Mouse (Mus musculus): ENCODE data around the gene Mdga1. TPM values are rescaled to one million over a fixed set of nuclear protein-coding genes. Genes with fewer than 3 reads are reported as not detected.

Mdga1 gene
- polyA plus RNA-seq, 1 experiment from 2014 or later, result 2.0 TPM

DNA sequence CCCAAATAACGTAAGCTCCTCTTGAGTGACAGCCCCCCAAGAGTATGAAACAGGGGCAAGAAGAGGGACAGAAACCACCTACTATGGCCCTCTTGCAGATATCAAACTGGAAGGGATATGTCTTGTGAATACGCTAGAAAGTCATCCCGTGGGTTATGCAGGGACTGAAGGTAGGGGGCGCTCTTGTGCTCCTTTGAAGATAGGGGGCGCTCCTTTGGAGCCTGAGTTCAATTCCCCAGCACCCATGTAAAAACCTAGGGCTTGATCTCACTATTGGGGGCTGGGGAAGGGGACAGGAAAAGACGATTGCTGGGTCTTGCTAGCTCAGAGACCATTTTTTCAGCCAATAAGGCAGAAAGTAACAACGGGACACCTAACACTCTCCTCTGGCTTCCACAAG is 105.4 kb downstream of the Mdga1 start:
- no peak overlapping the region for H3K27ac ChIP-seq
- no peaks in the 10 kb centered on the region for H3K79me2 ChIP-seq (ENCODE audit: inconsistent target)
- 82% methylated on average over 7 of the region's 7 CpGs for WGBS (ENCODE audit: missing documents)
- H3K4me3 ChIP-seq (ENCODE audit: inconsistent target), result no peak overlapping the region
- H3K36me3 ChIP-seq (ENCODE audit: inconsistent target), result no peaks in the 10 kb centered on the region

DNA sequence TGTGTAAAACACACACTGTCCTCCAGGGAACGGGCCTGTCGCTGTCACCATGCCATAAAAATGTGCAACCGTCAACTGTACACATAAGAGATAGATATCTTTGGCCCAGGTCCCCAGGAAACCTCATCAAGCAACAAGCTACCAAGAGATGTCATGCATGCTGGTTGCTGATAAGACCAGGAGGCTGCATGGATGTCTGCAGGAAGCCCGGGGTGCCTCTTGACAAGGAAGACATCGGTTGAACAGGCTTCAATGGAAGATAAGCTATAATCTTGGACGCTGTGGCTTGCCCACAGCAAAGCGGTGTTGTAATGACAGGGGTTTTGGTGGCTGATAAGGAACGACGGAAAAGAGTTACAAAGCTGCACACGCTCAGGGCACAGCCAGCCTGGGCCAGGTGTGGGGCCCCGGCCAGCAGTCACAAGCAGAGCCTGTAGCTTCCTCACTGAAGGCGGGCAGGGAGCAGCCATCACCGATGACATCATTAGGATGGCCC is 110.1 kb downstream of the Mdga1 start:
- H3K27ac ChIP-seq, result no peak overlapping the region
- H3K4me3 ChIP-seq (ENCODE audit: inconsistent target), result no peak overlapping the region
- H3K79me2 ChIP-seq (ENCODE audit: inconsistent target), result no peaks in the 10 kb centered on the region
- 14% methylated on average over 13 of the region's 13 CpGs for WGBS (ENCODE audit: missing documents)
- H3K36me3 ChIP-seq (ENCODE audit: inconsistent target), result no peaks in the 10 kb centered on the region

DNA sequence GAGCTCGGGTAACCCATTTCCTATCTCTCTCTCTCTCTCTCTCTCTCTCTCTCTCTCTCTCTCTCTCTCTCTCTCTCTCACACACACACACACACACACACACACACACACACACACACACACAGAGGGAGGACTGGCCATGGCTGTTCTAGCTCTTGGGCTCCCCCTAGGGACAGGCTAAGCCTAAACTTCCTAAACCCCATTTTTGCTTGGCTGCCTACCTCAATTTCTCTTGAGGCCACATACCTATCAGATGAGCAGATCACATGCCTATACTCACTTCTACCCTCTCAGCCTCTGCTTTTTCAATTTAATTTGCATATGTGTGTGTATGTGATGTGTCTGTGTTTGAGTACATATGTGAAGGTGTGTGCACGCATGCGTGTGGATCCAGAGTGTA is 111.1 kb downstream of the Mdga1 start:
- Histone ChIP-seq H3K79me2 (ENCODE audit: inconsistent target) (no peaks in the 10 kb centered on the region), H3K27ac (no peak overlapping the region), H3K4me3 (ENCODE audit: inconsistent target) (no peak overlapping the region), H3K36me3 (ENCODE audit: inconsistent target) (no peaks in the 10 kb centered on the region)
- WGBS (ENCODE audit: missing documents), result 100% methylated on average over 2 of the region's 3 CpGs

DNA sequence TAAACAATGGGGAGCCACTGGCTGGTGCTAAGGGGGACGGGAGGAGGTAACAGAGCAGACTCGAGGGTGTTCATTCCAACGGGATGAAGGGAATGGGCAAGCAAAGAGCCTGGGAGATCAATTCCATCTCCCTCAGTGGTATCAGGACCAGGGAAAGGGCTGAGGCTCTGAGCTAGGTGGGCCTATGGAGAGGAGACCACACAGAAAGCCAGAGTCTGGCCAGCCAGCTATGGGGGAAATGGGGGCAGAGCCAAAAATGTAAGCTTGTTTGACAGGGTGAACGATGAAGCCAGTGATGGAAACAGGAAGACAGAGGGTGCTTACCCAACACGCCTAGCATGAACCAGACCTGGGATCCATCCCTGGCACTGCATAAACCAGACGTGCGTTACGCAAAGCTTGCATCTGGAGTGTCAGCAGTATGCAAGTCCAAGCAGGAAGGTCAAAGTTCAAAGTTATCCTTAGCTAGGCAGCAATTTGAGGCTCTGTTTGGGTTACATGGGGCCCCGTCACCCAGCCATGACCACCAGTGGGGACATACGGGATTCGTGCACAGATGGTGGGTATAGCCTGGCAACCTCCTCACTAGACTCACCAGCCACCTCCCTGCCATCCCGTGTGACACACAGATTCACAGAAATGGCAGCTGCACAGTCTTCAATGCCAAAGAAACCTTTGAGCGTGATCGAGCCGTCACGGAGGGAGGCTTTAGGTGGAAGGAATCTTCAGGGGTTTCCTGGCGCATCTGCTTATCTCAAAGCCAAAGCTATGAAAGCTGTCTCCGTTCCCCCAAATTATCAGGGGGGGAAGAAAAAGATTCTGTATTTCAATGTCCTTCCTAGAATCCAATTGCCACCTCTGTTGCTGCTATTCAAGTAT is 113.9 kb downstream of the Mdga1 start:
- H3K36me3 ChIP-seq (ENCODE audit: inconsistent target), result no peaks in the 10 kb centered on the region

DNA sequence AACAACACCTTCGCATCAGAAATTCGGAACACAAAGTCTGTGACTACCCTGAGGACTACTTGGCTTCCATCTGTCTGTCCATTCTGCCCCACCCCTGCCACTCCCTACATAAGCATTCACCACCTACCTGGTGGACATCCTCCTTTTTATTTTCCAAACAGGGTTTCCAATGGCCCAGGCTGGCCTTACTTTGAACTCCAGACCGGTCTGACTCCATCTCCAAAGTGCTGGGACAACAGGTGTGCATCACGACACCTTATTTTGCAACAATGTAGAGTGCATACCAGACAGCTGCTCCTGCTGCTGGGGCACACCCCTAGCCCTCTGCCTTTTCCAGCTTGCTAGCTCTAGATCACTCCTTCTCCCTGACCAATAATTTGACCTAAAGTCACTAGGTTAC is 115.1 kb downstream of the Mdga1 start:
- 96% methylated on average over 4 of the region's 4 CpGs for WGBS (ENCODE audit: missing documents)
- no peak overlapping the region for H3K27ac ChIP-seq
- H3K4me3 ChIP-seq (ENCODE audit: inconsistent target), result no peak overlapping the region
- no peaks in the 10 kb centered on the region for H3K79me2 ChIP-seq (ENCODE audit: inconsistent target)
- H3K36me3 ChIP-seq (ENCODE audit: inconsistent target), result no peaks in the 10 kb centered on the region

More for the DNA sequence above, 113.9 kb downstream of the Mdga1 start:
- Histone ChIP-seq H3K79me2 (ENCODE audit: inconsistent target) (no peaks in the 10 kb centered on the region), H3K27ac (no peak overlapping the region), H3K4me3 (ENCODE audit: inconsistent target) (no peak overlapping the region)
- 68% methylated on average over 18 of the region's 18 CpGs for WGBS (ENCODE audit: missing documents)

DNA sequence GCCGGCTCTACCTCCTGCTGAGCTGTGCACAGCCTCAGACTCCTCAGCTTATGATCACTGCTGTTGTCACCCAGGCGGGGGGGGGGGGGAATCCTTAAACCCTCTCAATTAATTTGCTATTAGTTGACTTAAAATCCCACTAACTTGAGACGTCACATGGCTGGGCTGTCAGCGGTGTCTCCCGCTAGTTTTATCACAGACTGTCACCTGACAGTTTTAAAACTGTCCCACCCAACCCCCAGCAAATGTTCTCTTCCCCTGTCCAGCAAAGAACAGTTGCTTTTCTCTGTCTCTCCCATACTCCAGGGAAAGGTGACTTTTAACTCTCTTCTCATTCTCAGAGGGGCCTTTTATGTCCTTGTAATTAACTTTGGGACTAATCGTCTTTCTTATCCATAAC is 115.5 kb downstream of the Mdga1 start:
- WGBS (ENCODE audit: missing documents), result 90% methylated on average over 6 of the region's 6 CpGs
- Histone ChIP-seq H3K4me3 (ENCODE audit: inconsistent target) (no peak overlapping the region), H3K79me2 (ENCODE audit: inconsistent target) (no peaks in the 10 kb centered on the region), H3K36me3 (ENCODE audit: inconsistent target) (no peaks in the 10 kb centered on the region), H3K27ac (no peak overlapping the region)

DNA sequence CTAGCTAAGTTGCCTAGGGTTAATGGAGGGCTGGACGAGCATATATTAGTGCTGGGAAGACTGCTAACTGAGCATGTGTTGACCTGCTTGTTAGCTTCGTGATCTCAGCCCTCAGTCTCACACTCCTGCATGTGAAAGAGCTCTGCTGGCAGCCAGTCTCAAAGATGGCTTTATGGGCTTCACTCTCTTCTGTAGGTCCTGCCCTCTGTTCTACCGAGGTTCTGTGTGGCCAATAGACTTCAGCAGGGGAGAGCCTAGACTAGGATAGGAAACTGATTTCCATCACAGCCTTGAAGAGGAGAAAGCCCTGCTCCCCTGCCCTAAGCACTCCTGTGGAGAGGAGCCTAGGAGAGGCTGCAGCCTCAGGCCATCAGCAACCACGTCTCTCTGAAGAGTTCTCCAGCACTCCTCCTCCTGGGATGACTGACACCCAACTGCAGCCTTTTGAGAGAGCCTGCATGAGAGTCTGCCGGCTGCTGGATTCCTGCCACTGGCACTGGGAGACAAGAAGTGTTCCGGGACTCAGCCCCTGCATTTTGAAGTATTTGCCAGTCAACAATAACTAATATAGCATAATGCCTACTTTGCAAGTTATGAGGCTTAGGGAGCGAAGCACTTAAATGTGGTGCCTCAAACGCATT is 116.9 kb downstream of the Mdga1 start:
- Histone ChIP-seq H3K36me3 (ENCODE audit: inconsistent target) (no peaks in the 10 kb centered on the region), H3K27ac (no peak overlapping the region), H3K4me3 (ENCODE audit: inconsistent target) (no peak overlapping the region), H3K79me2 (ENCODE audit: inconsistent target) (no peaks in the 10 kb centered on the region)
- WGBS (ENCODE audit: missing documents), result 87% methylated on average over 8 of the region's 8 CpGs

DNA sequence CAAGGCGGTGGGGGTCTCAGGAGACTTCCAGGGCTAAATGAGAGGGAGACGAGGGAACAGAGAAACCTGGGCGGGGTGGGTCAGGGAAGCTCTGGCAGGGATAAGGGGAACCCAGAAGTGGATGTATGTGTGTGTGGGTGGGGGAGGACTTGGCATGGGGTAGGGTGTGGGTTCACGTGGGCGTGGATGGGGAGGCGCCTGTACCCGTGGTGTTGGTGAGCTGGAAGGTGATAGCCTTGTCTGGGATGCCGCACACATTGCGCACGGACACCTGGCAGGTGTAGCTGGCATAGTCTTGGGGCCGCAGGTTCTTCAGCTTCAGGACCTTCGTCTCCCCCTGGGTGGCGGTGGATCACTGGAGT is 120.5 kb downstream of the Mdga1 start:
- Histone ChIP-seq H3K4me3 (ENCODE audit: inconsistent target) (no peak overlapping the region), H3K36me3 (ENCODE audit: inconsistent target) (no peaks in the 10 kb centered on the region), H3K79me2 (ENCODE audit: inconsistent target) (no peaks in the 10 kb centered on the region), H3K27ac (no peak overlapping the region)
- 82% methylated on average over 13 of the region's 13 CpGs for WGBS (ENCODE audit: missing documents)

DNA sequence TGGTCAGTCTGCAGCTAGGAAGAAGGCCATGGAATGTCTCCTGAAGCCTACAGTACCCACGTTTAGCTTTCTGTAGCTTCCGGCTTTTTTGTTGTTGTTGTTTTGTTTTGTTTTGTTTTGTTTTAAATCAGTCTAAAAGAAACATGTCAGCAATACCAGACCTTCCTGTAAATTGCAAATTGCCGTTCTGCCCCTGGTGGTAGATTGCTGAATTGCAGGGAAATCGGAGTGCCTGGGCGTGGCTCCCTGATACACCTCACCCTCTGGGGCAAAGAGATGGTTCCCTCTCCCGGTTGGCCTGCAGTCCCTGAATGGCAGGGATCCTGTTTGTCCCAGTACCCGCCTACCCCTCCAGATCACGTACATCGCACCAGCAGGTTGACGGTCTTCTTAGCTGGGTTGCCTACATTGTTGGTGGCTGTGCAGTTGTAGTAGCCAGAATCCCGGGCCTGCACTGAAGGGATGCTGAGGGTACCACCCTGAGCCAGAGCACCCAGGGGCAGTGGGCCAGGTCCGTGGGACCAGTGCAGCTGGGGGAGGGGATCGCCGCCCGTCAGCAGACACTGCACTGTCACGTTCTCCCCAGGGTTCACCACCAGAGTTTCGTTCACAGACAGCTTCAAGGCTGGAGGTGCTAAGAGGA is 121.0 kb downstream of the Mdga1 start:
- no peaks in the 10 kb centered on the region for H3K79me2 ChIP-seq (ENCODE audit: inconsistent target)
- H3K27ac ChIP-seq, result no peak overlapping the region
- no peak overlapping the region for H3K4me3 ChIP-seq (ENCODE audit: inconsistent target)
- no peaks in the 10 kb centered on the region for H3K36me3 ChIP-seq (ENCODE audit: inconsistent target)
- 64% methylated on average over 17 of the region's 17 CpGs for WGBS (ENCODE audit: missing documents)

DNA sequence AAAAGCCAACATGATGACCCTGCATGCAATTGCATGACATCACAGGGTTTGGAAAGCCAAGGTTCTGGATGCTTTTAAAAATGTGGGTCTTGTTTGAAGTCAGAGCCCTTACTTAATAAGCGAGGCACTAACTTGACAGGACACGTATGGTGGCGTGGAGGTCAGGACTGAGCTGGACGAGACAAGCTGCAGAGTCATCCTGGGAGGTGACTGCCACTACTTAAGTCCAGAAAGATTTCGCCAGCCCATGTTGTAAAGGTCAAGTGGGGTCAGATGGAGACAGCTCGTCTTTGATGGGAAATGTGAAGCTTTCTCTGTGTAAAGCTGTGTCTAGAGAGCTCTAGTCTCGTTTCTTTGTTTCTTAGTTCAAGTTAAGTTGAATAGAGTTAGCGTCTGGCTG is 122.6 kb downstream of the Mdga1 start:
- H3K36me3 ChIP-seq (ENCODE audit: inconsistent target), result no peaks in the 10 kb centered on the region
- no peak overlapping the region for H3K27ac ChIP-seq
- no peaks in the 10 kb centered on the region for H3K79me2 ChIP-seq (ENCODE audit: inconsistent target)
- H3K4me3 ChIP-seq (ENCODE audit: inconsistent target), result no peak overlapping the region
- WGBS (ENCODE audit: missing documents), result 82% methylated on average over 8 of the region's 8 CpGs

DNA sequence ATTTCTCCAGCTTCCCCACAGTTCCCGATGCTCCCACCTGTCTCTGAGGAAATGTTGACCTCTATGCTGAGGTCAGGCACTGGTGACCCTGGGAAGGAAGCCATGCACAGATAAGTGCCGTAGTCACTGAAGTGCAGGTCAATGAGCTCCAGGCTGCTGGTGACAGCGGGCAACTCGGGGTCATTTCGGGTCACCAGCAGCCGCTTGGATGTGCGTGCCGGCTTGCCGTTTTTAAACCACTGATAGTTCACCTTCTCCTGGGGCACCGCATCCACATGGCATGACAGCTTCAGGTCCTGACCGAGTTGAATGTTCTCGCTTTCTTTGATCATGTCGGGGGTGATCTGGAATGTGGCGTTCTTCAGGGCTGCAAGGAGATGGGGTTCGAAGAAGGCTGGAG is 123.6 kb downstream of the Mdga1 start:
- 92% methylated on average over 15 of the region's 15 CpGs for WGBS (ENCODE audit: missing documents)
- no peaks in the 10 kb centered on the region for H3K36me3 ChIP-seq (ENCODE audit: inconsistent target)
- H3K79me2 ChIP-seq (ENCODE audit: inconsistent target), result no peaks in the 10 kb centered on the region
- H3K4me3 ChIP-seq (ENCODE audit: inconsistent target), result no peak overlapping the region
- H3K27ac ChIP-seq, result no peak overlapping the region

DNA sequence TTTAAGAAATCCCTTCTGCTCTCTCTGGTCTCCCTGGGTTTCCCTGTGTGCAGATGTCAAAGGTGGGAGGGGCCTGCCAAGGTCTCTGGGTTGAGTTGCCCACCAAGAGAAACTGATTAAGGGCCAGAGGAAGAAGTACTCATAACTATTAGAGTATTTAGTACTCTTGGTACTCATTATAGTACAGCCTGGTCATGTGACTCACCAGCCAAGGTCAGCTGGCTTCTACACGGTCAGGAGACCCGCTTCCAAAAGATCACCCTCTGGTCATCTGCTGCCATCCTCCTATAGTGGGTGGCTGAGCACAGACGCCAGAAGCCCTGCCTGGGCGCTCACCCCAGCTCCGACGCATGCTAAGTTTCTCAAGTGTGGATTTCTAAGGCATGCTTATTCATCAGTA is 124.9 kb downstream of the Mdga1 start:
- H3K4me3 ChIP-seq (ENCODE audit: inconsistent target), result no peak overlapping the region
- no peak overlapping the region for H3K27ac ChIP-seq
- no peaks in the 10 kb centered on the region for H3K36me3 ChIP-seq (ENCODE audit: inconsistent target)
- no peaks in the 10 kb centered on the region for H3K79me2 ChIP-seq (ENCODE audit: inconsistent target)
- 95% methylated on average over 6 of the region's 6 CpGs for WGBS (ENCODE audit: missing documents)

DNA sequence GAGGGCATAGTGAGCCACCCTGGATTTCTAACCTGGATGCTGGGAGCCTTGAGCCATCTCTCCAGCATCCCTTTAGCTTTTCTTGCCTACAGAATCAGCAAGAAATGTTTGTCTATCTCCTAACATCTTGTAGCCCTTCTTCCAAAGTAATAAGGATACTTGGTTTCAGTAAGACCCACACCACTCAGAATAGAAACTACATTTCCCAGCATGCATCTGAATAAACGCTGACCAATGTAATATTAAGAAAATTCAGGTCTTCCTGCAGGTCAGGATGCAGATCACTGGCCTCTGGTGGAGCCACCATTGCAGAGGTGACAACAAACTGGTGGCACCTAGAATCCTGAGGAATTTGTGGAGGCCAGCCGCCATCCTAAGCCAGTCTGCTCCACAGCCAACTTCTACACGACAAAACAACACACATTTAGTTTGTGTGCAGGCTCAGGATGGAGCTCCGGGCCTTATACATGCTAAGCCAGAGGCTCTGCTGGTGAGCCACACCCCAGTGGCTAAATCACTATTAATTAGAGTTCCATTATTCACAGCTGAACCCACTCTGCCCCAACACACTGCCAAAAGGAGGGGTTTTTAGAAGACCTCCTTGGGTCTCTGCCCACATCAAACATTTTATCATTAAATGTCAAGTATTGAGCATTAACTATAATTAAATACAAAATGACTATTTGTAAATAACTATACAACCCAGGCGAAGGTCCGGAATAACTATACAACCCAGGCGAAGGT is 126.3 kb downstream of the Mdga1 start:
- Histone ChIP-seq H3K79me2 (ENCODE audit: inconsistent target) (no peaks in the 10 kb centered on the region), H3K27ac (no peak overlapping the region), H3K4me3 (ENCODE audit: inconsistent target) (no peak overlapping the region), H3K36me3 (ENCODE audit: inconsistent target) (no peaks in the 10 kb centered on the region)
- WGBS (ENCODE audit: missing documents), result 96% methylated on average over 7 of the region's 7 CpGs
